Mouse (Mus musculus) liver, embryonic 11.5 days (tissue): ENCODE results near the gene Lima1. TPM values are rescaled to one million over a fixed set of nuclear protein-coding genes. Genes with fewer than 3 reads are reported as not detected.
"Not testable (repeated sequence)": the region's sequence is repeated elsewhere in the genome, so short reads cannot be mapped to it uniquely, and the experiment has no call there.

Source experiments
- ATAC-seq: fragments of 200-750 bp; cut with Nextera tagmentation; replicated peaks from 2 replicates; pipeline ENCODE4 v1.8.0; 2017; ENCODE audit warnings: moderate number of reproducible peaks, mild to moderate bottlenecking, moderate TSS enrichment, moderate library complexity; ENCODE audit not compliant: low FRiP score
- DNase-seq: peaks from one replicate; pipeline ENCODE4 v3.0.0-alpha.2; 2017; ENCODE audit warnings: low spot score
- H3K27ac ChIP-seq: fragments of 300-500 bp; sonication (generic); 2 replicates; pipeline ENCODE4 v1.5.1; 2014; ENCODE audit warnings: mild to moderate bottlenecking, low read depth, low read length, control low read depth
- H3K27me3 ChIP-seq: fragments of 300-500 bp; sonication (generic); replicated peaks from 2 replicates; pipeline ENCODE4 v1.6.1; 2014; ENCODE audit warnings: low read length, mixed read lengths; ENCODE audit not compliant: control insufficient read depth, insufficient read depth
- H3K36me3 ChIP-seq: fragments of 300-500 bp; sonication (generic); 2 replicates; pipeline ENCODE4 v1.6.1; 2014; ENCODE audit warnings: mild to moderate bottlenecking, low read length, moderate library complexity, mixed read lengths; ENCODE audit not compliant: control insufficient read depth, insufficient read depth
- H3K4me1 ChIP-seq: fragments of 300-500 bp; sonication (generic); replicated peaks from 2 replicates; pipeline ENCODE4 v1.6.1; 2014; ENCODE audit warnings: low read length, mixed read lengths; ENCODE audit not compliant: control insufficient read depth, insufficient read depth
- H3K4me2 ChIP-seq: fragments of 300-500 bp; sonication (generic); 2 replicates; pipeline ENCODE4 v1.6.1; 2014; ENCODE audit warnings: mild to moderate bottlenecking, control low read depth, moderate library complexity
- H3K4me3 ChIP-seq: fragments of 300-500 bp; sonication (generic); 2 replicates; pipeline ENCODE4 v1.5.1; 2014; ENCODE audit warnings: low read depth, low read length, control low read depth
- H3K9ac ChIP-seq: fragments of 300-500 bp; sonication (generic); 2 replicates; pipeline ENCODE4 v1.6.1; 2014; ENCODE audit warnings: low read depth, low read length, control low read depth
- H3K9me3 ChIP-seq: fragments of 300-500 bp; sonication (generic); 2 replicates; pipeline ENCODE4 v1.6.1; 2016; ENCODE audit warnings: low read length, inconsistent platforms, mixed read lengths; ENCODE audit not compliant: control insufficient read depth
- WGBS: fragments of 180-500 bp; shearing (Covaris S2); extraction: QIAGEN DNeasy Blood & Tissue Kit; methylation state at CpG from one replicate; pipeline ENCODE4 v1.1.7; 2014; 5-methylcytosine and 5-hydroxymethylcytosine counted together
- polyA plus RNA-seq: library from polyadenylated mRNA; unstranded; fragments of >200 nt; fragmentation: Nextera tagmentation; extraction: Ambion mirVana; gene quantifications from 2 replicates; pipeline ENCODE4 v1.2.1, GENCODE M21; 2014

Gene Lima1
- polyA plus RNA-seq, 1 experiment from 2014 or later = 19.3 TPM

- WGBS = 82% methylated on average over 9 of the region's 9 CpGs
- Histone ChIP-seq H3K4me1 (no peaks in the 10 kb centered on the region), H3K36me3 (no peaks in the 10 kb centered on the region), H3K27me3 (no peaks in the 10 kb centered on the region), H3K9ac (no peak overlapping the region), H3K4me2 (no peak overlapping the region), H3K27ac (no peak overlapping the region), H3K9me3 (no peaks in the 10 kb centered on the region), H3K4me3 (no peak overlapping the region)
- ATAC-seq (no peak), DNase-seq (no peak)
These were observed 29.6 kb upstream of the Lima1 start for GRCm38 (mm10) chr15:99904841-99905240.

GRCm38 (mm10) chr15:99904333-99904732 lies 29.1 kb upstream of the Lima1 start:
- ATAC-seq (no peak), DNase-seq (peak; percentile 53)
- Histone ChIP-seq H3K9me3 (no peaks in the 10 kb centered on the region), H3K4me3 (no peak overlapping the region), H3K4me1 (no peaks in the 10 kb centered on the region), H3K36me3 (no peaks in the 10 kb centered on the region), H3K27me3 (no peaks in the 10 kb centered on the region), H3K9ac (no peak overlapping the region), H3K27ac (no peak overlapping the region), H3K4me2 (no peak overlapping the region)
- WGBS = 5% methylated on average over 4 of the region's 4 CpGs

- Histone ChIP-seq H3K27me3 (no peaks in the 10 kb centered on the region), H3K36me3 (no peaks in the 10 kb centered on the region), H3K27ac (no peak overlapping the region), H3K9ac (no peak overlapping the region), H3K4me3 (no peak overlapping the region), H3K4me2 (peak overlapping the region; percentile 23; the same call in 1 of the 2 replicates), H3K9me3 (no peaks in the 10 kb centered on the region), H3K4me1 (no peaks in the 10 kb centered on the region)
- 76% methylated on average over 5 of the region's 5 CpGs for WGBS
- ATAC-seq (no peak), DNase-seq (no peak)
These were observed 28.0 kb upstream of the Lima1 start for GRCm38 (mm10) chr15:99903227-99903626.

- no peak for DNase-seq
These were observed 27.5 kb upstream of the Lima1 start for GRCm38 (mm10) chr15:99902786-99903185.

GRCm38 (mm10) chr15:99896621-99897020 lies 21.4 kb upstream of the Lima1 start:
- Histone ChIP-seq H3K27me3 (no peaks in the 10 kb centered on the region), H3K4me2 (no peak overlapping the region), H3K9ac (no peak overlapping the region), H3K4me3 (no peak overlapping the region), H3K4me1 (no peaks in the 10 kb centered on the region), H3K27ac (no peak overlapping the region), H3K36me3 (no peaks in the 10 kb centered on the region), H3K9me3 (no peaks in the 10 kb centered on the region)
- ATAC-seq (no peak), DNase-seq (no peak)

More at GRCm38 (mm10) chr15:99902786-99903185, 27.5 kb upstream of the Lima1 start:
- Histone ChIP-seq H3K9ac (no peak overlapping the region), H3K36me3 (no peaks in the 10 kb centered on the region), H3K27ac (no peak overlapping the region), H3K9me3 (no peaks in the 10 kb centered on the region), H3K4me1 (no peaks in the 10 kb centered on the region), H3K27me3 (no peaks in the 10 kb centered on the region), H3K4me3 (no peak overlapping the region), H3K4me2 (peak overlapping the region; percentile 23; the same call in 1 of the 2 replicates)
- 71% methylated on average over 5 of the region's 5 CpGs for whole genome bisulfite sequencing
- no peak for ATAC-seq

GRCm38 (mm10) chr15:99891355-99891754 lies 16.1 kb upstream of the Lima1 start:
- H3K4me2 ChIP-seq = no peak overlapping the region
- no peak overlapping the region; the same call in 1 of the 2 replicates for H3K27ac ChIP-seq
- H3K4me1 ChIP-seq = no peaks in the 10 kb centered on the region
- WGBS = 75% methylated on average over 3 of the region's 3 CpGs
- ATAC-seq = no peak
- H3K4me3 ChIP-seq = no peak overlapping the region
- H3K9me3 ChIP-seq = no peaks in the 10 kb centered on the region
- H3K9ac ChIP-seq = no peak overlapping the region
- H3K27me3 ChIP-seq = no peaks in the 10 kb centered on the region
- H3K36me3 ChIP-seq = no peaks in the 10 kb centered on the region
- no peak for DNase-seq

- ATAC-seq (no peak), DNase-seq (no peak)
- peak overlapping the region; percentile 38 for H3K4me2 ChIP-seq
- H3K9ac ChIP-seq = no peak overlapping the region
- H3K4me1 ChIP-seq = no peaks in the 10 kb centered on the region
- H3K9me3 ChIP-seq = no peaks in the 10 kb centered on the region
- no peaks in the 10 kb centered on the region for H3K27me3 ChIP-seq
- no peak overlapping the region for H3K4me3 ChIP-seq
- no peak overlapping the region; the same call in 1 of the 2 replicates for H3K27ac ChIP-seq
- no peaks in the 10 kb centered on the region for H3K36me3 ChIP-seq
- WGBS = 41% methylated on average over 19 of the region's 19 CpGs
These were observed 15.4 kb upstream of the Lima1 start for GRCm38 (mm10) chr15:99890412-99891236.

GRCm38 (mm10) chr15:99889275-99889874 lies 14.1 kb upstream of the Lima1 start:
- Histone ChIP-seq H3K9ac (no peak overlapping the region), H3K4me3 (no peak overlapping the region), H3K36me3 (no peaks in the 10 kb centered on the region), H3K9me3 (no peaks in the 10 kb centered on the region), H3K27ac (no peak overlapping the region), H3K4me2 (no peak overlapping the region), H3K4me1 (no peaks in the 10 kb centered on the region), H3K27me3 (no peaks in the 10 kb centered on the region)
- DNase-seq = no peak
- ATAC-seq = no peak
- 61% methylated on average over 8 of the region's 8 CpGs for WGBS

GRCm38 (mm10) chr15:99887130-99887529 lies 11.9 kb upstream of the Lima1 start:
- not testable (repeated sequence) for H3K4me2 ChIP-seq, DNase-seq, H3K9me3 ChIP-seq, H3K36me3 ChIP-seq, H3K4me1 ChIP-seq, H3K27me3 ChIP-seq, H3K9ac ChIP-seq, H3K4me3 ChIP-seq, H3K27ac ChIP-seq, ATAC-seq
- WGBS = 89% methylated on average over 2 of the region's 2 CpGs
